Mouse (Mus musculus) stomach, embryonic 15.5 days (tissue): ENCODE measurements around the gene Slc45a2. TPM values are rescaled to one million over a fixed set of nuclear protein-coding genes. Genes with fewer than 3 reads are reported as not detected.

Source experiments
- ATAC-seq: fragments of 200-750 bp; cut with Nextera tagmentation; 2 replicates; pipeline ENCODE4 v1.8.0; 2017; ENCODE audit warnings: low read depth, moderate number of reproducible peaks, moderate TSS enrichment; ENCODE audit not compliant: insufficient read depth, low FRiP score
- H3K27ac ChIP-seq: fragments of 300-500 bp; sonication (generic); 2 replicates; pipeline ENCODE4 v1.5.1; 2015; ENCODE audit warnings: mild to moderate bottlenecking, inconsistent platforms
- H3K27me3 ChIP-seq: fragments of 300-500 bp; sonication (generic); replicated peaks from 2 replicates; pipeline ENCODE4 v1.6.1; 2015; ENCODE audit warnings: inconsistent platforms
- H3K36me3 ChIP-seq: fragments of 300-500 bp; sonication (generic); 2 replicates; pipeline ENCODE4 v1.6.1; 2015; ENCODE audit warnings: inconsistent platforms
- H3K4me1 ChIP-seq: fragments of 300-500 bp; sonication (generic); 2 replicates; pipeline ENCODE4 v1.6.1; 2015; ENCODE audit warnings: inconsistent platforms
- H3K4me2 ChIP-seq: fragments of 300-500 bp; sonication (generic); 2 replicates; pipeline ENCODE4 v1.6.1; 2015; ENCODE audit warnings: mild to moderate bottlenecking, inconsistent platforms
- H3K4me3 ChIP-seq: fragments of 300-500 bp; sonication (generic); replicated peaks from 2 replicates; pipeline ENCODE4 v1.5.1; 2015; ENCODE audit warnings: inconsistent platforms
- H3K9ac ChIP-seq: fragments of 300-500 bp; sonication (generic); 2 replicates; pipeline ENCODE4 v1.6.1; 2015; ENCODE audit warnings: inconsistent platforms
- H3K9me3 ChIP-seq: fragments of 300-500 bp; sonication (generic); 2 replicates; pipeline ENCODE4 v1.6.1; 2016; ENCODE audit warnings: inconsistent platforms
- WGBS: fragments of 180-500 bp; shearing (Covaris S2); methylation state at CpG from one replicate; pipeline ENCODE4 v1.1.7; 2015; 5-methylcytosine and 5-hydroxymethylcytosine counted together
- polyA plus RNA-seq: library from polyadenylated mRNA; unstranded; fragments of >200 nt; fragmentation: Nextera tagmentation; extraction: Ambion mirVana; gene quantifications from 2 replicates; pipeline ENCODE4 v1.2.1, GENCODE M21; 2015

The Slc45a2 gene
- polyA plus RNA-seq, 1 experiment from 2014 or later = 0.05 TPM

GRCm38 (mm10) chr15:11042828-11043227, 42.3 kb downstream of the Slc45a2 start:
- Histone ChIP-seq H3K4me3 (no peak overlapping the region), H3K4me1 (no peaks in the 10 kb centered on the region), H3K27me3 (peaks cover 6% of the 10 kb centered on the region), H3K4me2 (no peak overlapping the region), H3K9me3 (no peaks in the 10 kb centered on the region), H3K9ac (no peak overlapping the region), H3K36me3 (no peaks in the 10 kb centered on the region), H3K27ac (no peak overlapping the region)
- ATAC-seq = no peak
- 84% methylated on average over 5 of the region's 5 CpGs for WGBS

DNA sequence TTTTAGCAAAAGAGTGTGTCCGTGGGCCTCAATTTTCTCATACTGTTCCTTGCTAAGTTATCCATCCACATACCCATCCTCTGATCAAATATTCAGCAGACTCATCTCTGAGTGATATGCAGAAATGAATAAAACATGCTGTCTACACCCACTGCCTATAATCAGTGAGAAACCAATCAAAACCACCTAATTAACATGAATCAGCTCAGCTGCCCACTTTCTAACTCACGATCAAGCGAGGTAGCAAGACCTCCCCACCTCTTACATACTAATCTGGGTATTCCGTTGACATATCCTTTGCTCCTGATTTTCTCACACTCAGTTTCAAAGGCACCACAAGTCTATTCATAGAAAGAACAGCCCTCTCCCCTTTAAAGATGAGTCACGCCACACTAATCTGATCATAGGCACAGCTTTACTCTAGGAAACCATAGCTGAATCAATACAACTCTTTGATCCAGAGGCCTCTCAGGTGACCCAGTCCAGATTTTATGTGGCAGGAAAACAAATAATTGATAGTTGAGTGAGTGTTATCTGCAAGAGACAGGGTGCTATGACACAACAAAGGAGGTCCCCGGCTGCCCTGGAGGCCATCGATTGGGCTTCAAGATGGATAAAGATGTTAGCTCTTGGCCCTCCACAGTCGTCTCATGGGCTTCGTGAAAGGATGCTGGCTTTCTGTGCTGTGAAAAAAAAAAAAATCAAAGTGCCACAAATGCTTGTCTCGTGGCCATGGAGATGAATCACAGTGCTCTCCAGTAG, 53.3 kb downstream of the Slc45a2 start:
- Histone ChIP-seq H3K27ac (no peak overlapping the region), H3K9ac (no peak overlapping the region), H3K27me3 (no peaks in the 10 kb centered on the region), H3K4me1 (no peaks in the 10 kb centered on the region), H3K9me3 (no peaks in the 10 kb centered on the region), H3K4me2 (no peak overlapping the region), H3K4me3 (no peak overlapping the region), H3K36me3 (no peaks in the 10 kb centered on the region)
- 68% methylated on average over 10 of the region's 10 CpGs for WGBS
- no peak for ATAC-seq

GRCm38 (mm10) chr15:11054440-11055080, 54.0 kb downstream of the Slc45a2 start:
- 61% methylated on average over 7 of the region's 7 CpGs for WGBS
- H3K27ac ChIP-seq = no peak overlapping the region
- no peaks in the 10 kb centered on the region for H3K27me3 ChIP-seq
- ATAC-seq = no peak
- H3K9ac ChIP-seq = no peak overlapping the region
- no peaks in the 10 kb centered on the region for H3K36me3 ChIP-seq
- H3K4me3 ChIP-seq = no peak overlapping the region
- no peaks in the 10 kb centered on the region for H3K4me1 ChIP-seq
- no peak overlapping the region for H3K4me2 ChIP-seq
- H3K9me3 ChIP-seq = no peaks in the 10 kb centered on the region

DNA sequence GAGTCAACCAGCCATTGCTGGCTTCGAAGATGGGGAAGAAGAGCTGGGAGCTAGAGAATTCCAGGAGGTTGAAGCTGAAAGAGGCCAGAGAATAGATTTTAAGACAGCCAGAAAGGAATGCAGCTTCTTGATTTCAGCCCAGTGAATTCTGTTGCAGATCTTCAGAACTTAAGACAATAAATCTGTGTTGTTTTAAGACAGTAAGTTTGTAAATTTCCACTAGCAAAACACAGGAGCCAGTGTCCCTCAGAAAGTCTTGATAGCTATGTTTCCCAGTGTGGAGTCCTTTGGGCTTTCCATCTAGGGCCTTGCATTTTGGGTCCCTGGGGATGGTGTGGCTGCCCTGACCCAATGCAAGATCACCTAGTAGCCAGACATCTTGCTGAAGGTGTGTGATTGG, 62.4 kb downstream of the Slc45a2 start:
- no peaks in the 10 kb centered on the region for H3K27me3 ChIP-seq
- no peaks in the 10 kb centered on the region for H3K9me3 ChIP-seq
- ATAC-seq = no peak
- peaks cover 12% of the 10 kb centered on the region; the same call in 1 of the 2 replicates for H3K4me1 ChIP-seq
- H3K9ac ChIP-seq = no peak overlapping the region
- H3K4me2 ChIP-seq = no peak overlapping the region
- H3K4me3 ChIP-seq = no peak overlapping the region
- H3K27ac ChIP-seq = no peak overlapping the region
- 91% methylated on average over 1 of the region's 1 CpGs for WGBS
- H3K36me3 ChIP-seq = no peaks in the 10 kb centered on the region

GRCm38 (mm10) chr15:11064160-11064557, 63.6 kb downstream of the Slc45a2 start:
- no peaks in the 10 kb centered on the region for H3K36me3 ChIP-seq
- H3K27me3 ChIP-seq = no peaks in the 10 kb centered on the region
- H3K4me2 ChIP-seq = peak overlapping the region; percentile 74
- peaks cover 12% of the 10 kb centered on the region; the same call in 1 of the 2 replicates for H3K4me1 ChIP-seq
- no peak overlapping the region for H3K9ac ChIP-seq
- ATAC-seq = peak; percentile 14; the same call in 1 of the 2 replicates
- peak overlapping the region; percentile 44; the same call in 1 of the 2 replicates for H3K4me3 ChIP-seq
- WGBS = 6% methylated on average over 2 of the region's 2 CpGs
- peak overlapping the region; percentile 94 for H3K27ac ChIP-seq
- H3K9me3 ChIP-seq = no peaks in the 10 kb centered on the region

DNA sequence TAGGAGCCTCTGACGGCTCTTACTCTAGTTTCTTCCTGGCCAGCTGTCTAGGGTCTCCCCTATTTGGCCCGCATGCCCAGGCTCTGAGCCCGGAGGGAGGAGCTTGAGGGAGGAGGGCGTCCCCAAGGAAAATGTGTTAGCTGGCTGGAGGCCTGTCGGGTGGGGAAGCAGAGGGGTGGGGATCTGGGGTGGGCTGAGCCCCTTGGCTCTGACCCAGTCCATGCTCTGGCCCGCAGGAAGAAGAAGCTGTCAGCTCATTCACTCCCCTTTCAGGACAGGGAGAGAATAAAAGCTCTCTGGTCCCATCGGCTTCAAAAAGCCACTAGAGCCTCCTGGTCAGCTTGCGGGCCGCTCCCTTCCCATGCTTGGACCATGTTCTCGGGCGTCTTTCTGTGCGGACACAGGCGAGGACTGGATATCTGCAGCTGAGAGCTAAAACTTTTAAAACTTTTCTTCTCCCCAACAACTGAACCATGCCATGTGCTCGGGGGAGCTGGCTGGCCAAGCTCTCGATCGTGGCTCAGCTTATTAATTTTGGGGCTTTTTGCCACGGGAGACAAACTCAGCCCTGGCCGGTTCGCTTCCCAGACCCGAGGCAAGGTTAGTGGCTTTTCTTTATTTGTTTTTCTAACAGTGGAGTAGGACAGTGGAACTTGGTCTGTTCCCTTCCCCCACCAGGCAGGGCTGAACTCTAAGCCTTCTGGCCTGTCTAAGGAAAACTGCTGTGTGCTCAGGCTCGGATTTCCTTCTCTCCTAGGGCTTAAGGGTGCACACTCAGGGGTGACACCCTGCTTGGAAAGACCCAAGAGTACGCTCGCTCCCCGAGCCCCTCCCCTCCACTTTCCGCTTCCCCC, 64.3 kb downstream of the Slc45a2 start, which contains the start of gene Adamts12:
TSS of gene Adamts12 (plus strand) at position 233 of the 854 bp plus-strand sequence.
- Histone ChIP-seq H3K9ac (peak within 1 kb of the TSS; percentile 37; the same call in 1 of the 2 replicates), H3K9me3 (no peaks in the 10 kb centered on the region), H3K4me2 (peak within 1 kb of the TSS; percentile 74), H3K27ac (peak within 1 kb of the TSS; percentile 94), H3K36me3 (no peaks in the 10 kb centered on the region), H3K4me1 (peaks cover 12% of the 10 kb centered on the region; the same call in 1 of the 2 replicates), H3K27me3 (no peaks in the 10 kb centered on the region), H3K4me3 (peak within 1 kb of the TSS; percentile 44)
- ATAC-seq = peak; percentile 82
- 1% methylated on average over 25 of the region's 25 CpGs for WGBS

DNA sequence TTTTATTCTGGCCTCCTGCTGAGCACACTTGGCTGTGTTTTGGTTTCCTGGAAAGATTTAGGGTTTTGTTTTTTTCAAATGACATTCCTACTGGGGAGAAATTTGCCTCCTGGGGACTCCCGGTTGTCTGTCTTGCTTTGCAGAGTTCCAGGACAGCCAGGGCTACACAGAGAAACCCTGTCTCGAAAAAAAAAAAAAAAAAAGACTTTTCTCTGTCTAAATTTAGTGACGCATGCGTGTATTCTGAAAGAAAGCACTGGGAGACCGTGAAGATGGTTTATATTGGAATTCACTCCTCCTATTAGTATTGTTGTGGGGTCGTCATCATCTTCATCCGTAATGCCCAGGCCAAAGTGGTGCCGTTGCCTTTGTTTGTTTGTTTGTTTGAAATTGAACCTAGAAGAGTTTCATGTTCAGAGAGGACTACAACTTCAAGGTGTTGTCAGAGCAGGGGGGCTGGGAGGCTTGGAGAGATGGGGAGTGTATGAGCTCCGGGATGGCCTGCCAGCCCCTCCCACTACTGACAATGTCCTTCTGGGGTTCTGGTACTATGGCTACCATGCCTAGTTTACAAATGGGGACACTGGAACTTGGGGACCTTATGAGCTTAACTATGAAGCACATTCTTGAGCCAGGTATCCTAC, 65.1 kb downstream of the Slc45a2 start:
- WGBS = 3% methylated on average over 9 of the region's 9 CpGs
- no peaks in the 10 kb centered on the region for H3K27me3 ChIP-seq

GRCm38 (mm10) chr15:11066299-11066698, 65.8 kb downstream of the Slc45a2 start:
- ATAC-seq = no peak
- 17% methylated on average over 5 of the region's 5 CpGs for WGBS
- H3K9ac ChIP-seq = no peak overlapping the region; the same call in 1 of the 2 replicates
- H3K4me1 ChIP-seq = peaks cover 12% of the 10 kb centered on the region; the same call in 1 of the 2 replicates
- H3K4me3 ChIP-seq = peak overlapping the region; percentile 44
- no peaks in the 10 kb centered on the region for H3K27me3 ChIP-seq
- peak overlapping the region; percentile 74 for H3K4me2 ChIP-seq
- no peak overlapping the region for H3K27ac ChIP-seq
- no peaks in the 10 kb centered on the region for H3K9me3 ChIP-seq
- no peaks in the 10 kb centered on the region for H3K36me3 ChIP-seq

More for the DNA sequence above, 65.1 kb downstream of the Slc45a2 start:
- peak overlapping the region; percentile 44 for H3K4me3 ChIP-seq
- peak overlapping the region; percentile 37; the same call in 1 of the 2 replicates for H3K9ac ChIP-seq
- H3K4me1 ChIP-seq = peaks cover 12% of the 10 kb centered on the region; the same call in 1 of the 2 replicates
- no peaks in the 10 kb centered on the region for H3K9me3 ChIP-seq
- no peaks in the 10 kb centered on the region for H3K36me3 ChIP-seq
- peak overlapping the region; percentile 74 for H3K4me2 ChIP-seq
- ATAC-seq = no peak
- H3K27ac ChIP-seq = peak overlapping the region; percentile 94

DNA sequence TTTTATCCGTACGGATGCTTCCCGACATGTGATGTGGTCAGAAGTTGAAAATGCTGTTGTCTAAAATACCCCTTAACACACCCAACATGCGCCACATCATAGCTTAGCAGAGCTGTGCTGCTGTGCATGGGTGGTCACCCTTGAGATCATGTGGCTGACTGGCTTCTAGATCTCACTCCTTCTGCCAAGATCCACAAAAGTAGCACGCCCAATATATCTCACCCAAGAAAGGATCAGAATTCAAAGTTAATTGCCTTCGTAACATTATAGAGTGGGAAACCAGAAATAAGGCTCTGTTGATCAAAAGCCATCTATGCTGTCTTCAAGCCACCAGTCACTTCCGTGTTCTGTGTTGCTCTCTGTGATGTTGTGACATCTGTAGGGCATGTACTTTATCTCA, 67.4 kb downstream of the Slc45a2 start:
- Histone ChIP-seq H3K27ac (no peak overlapping the region), H3K27me3 (no peaks in the 10 kb centered on the region), H3K4me3 (no peak overlapping the region), H3K4me1 (peaks cover 12% of the 10 kb centered on the region; the same call in 1 of the 2 replicates), H3K36me3 (no peaks in the 10 kb centered on the region), H3K9me3 (no peaks in the 10 kb centered on the region), H3K4me2 (no peak overlapping the region), H3K9ac (no peak overlapping the region)
- ATAC-seq = no peak
- WGBS = 76% methylated on average over 7 of the region's 7 CpGs

- Histone ChIP-seq H3K4me1 (no peaks in the 10 kb centered on the region), H3K27ac (no peak overlapping the region), H3K27me3 (no peaks in the 10 kb centered on the region), H3K4me2 (no peak overlapping the region), H3K36me3 (no peaks in the 10 kb centered on the region), H3K9me3 (no peaks in the 10 kb centered on the region), H3K9ac (no peak overlapping the region), H3K4me3 (no peak overlapping the region)
- WGBS = 74% methylated on average over 3 of the region's 3 CpGs
- no peak for ATAC-seq
These were observed 75.3 kb downstream of the Slc45a2 start for GRCm38 (mm10) chr15:11075726-11076361.
